Mouse (Mus musculus) midbrain, postnatal 0 days (tissue): ENCODE data around the gene Phb2. TPM values are rescaled to one million over a fixed set of nuclear protein-coding genes. Genes with fewer than 3 reads are reported as not detected.

ENCODE experiments used
- ATAC-seq: fragments of 200-750 bp; cut with Nextera tagmentation; 2 replicates; pipeline ENCODE4 v1.8.0; 2017; ENCODE audit warnings: moderate number of reproducible peaks, mild to moderate bottlenecking, moderate TSS enrichment, moderate library complexity; ENCODE audit not compliant: low FRiP score
- DNase-seq: peaks from one replicate; pipeline ENCODE4 v3.0.0-alpha.2; 2015; ENCODE audit warnings: low spot score
- H3K27ac ChIP-seq: fragments of 300-500 bp; sonication (generic); 2 replicates; pipeline ENCODE4 v1.5.1; 2014; ENCODE audit warnings: low read depth, mild to moderate bottlenecking, low read length, mixed read lengths
- H3K27me3 ChIP-seq: fragments of 300-500 bp; sonication (generic); 2 replicates; pipeline ENCODE4 v1.6.1; 2014; ENCODE audit warnings: low read length, control low read depth, mixed read lengths; ENCODE audit not compliant: insufficient read depth
- H3K36me3 ChIP-seq: fragments of 300-500 bp; sonication (generic); 2 replicates; pipeline ENCODE4 v1.6.1; 2014; ENCODE audit warnings: low read length, control low read depth, mixed read lengths; ENCODE audit not compliant: insufficient read depth
- H3K4me1 ChIP-seq: fragments of 300-500 bp; sonication (generic); 2 replicates; pipeline ENCODE4 v1.6.1; 2014; ENCODE audit warnings: mild to moderate bottlenecking, control low read depth, antibody characterized with exemption, low read length, mixed read lengths; ENCODE audit not compliant: insufficient read depth
- H3K4me2 ChIP-seq: fragments of 300-500 bp; sonication (generic); 2 replicates; pipeline ENCODE4 v1.6.1; 2014; ENCODE audit warnings: low read depth, mild to moderate bottlenecking, low read length, mixed read lengths; ENCODE audit not compliant: poor library complexity, severe bottlenecking
- H3K4me3 ChIP-seq: fragments of 300-500 bp; sonication (generic); 2 replicates; pipeline ENCODE4 v1.5.1; 2014; ENCODE audit warnings: low read depth, mild to moderate bottlenecking, low read length, moderate library complexity
- H3K9ac ChIP-seq: fragments of 300-500 bp; sonication (generic); replicated peaks from 2 replicates; pipeline ENCODE4 v1.6.1; 2014; ENCODE audit warnings: mild to moderate bottlenecking, low read length, moderate library complexity, mixed read lengths; ENCODE audit not compliant: poor library complexity, severe bottlenecking
- H3K9me3 ChIP-seq: fragments of 300-500 bp; sonication (generic); 2 replicates; pipeline ENCODE4 v1.6.1; 2016; ENCODE audit warnings: low read length, control low read depth
- CTCF ChIP-seq: IDR thresholded peaks from 2 replicates; pipeline ENCODE4 v1.5.1; 2016; ENCODE audit warnings: antibody characterized with exemption, mild to moderate bottlenecking
- WGBS: fragments of 180-500 bp; shearing (Covaris S2); extraction: QIAGEN DNeasy Blood & Tissue Kit; methylation state at CpG from one replicate; pipeline ENCODE4 v1.1.7; 2014; 5-methylcytosine and 5-hydroxymethylcytosine counted together
- polyA plus RNA-seq: library from polyadenylated mRNA; unstranded; fragments of >200 nt; fragmentation: Nextera tagmentation; extraction: Ambion mirVana; gene quantifications from 2 replicates; pipeline ENCODE4 v1.2.1, GENCODE M21; 2015
- total RNA-seq: library from RNA; depleted of rRNA; stranded (reverse); fragments of >200 nt; gene quantifications from 2 replicates; pipeline ENCODE4 v1.2.3, GENCODE M21; 2014

The Phb2 gene
- total and polyA plus RNA-seq, 2 experiments from 2014 or later: 230 to 265 TPM

- H3K27ac ChIP-seq: no peak overlapping the region
- H3K36me3 ChIP-seq: no peaks in the 10 kb centered on the region
- H3K27me3 ChIP-seq: no peaks in the 10 kb centered on the region
- H3K9me3 ChIP-seq: no peaks in the 10 kb centered on the region
- no peak overlapping the region for H3K9ac ChIP-seq
- no peak for DNase-seq
- H3K4me3 ChIP-seq: no peak overlapping the region
- no peak for ATAC-seq
- TF ChIP-seq CTCF: no peak
- H3K4me2 ChIP-seq: no peak overlapping the region
- WGBS: 87% methylated on average over 3 of the region's 3 CpGs
- peaks cover 2% of the 10 kb centered on the region; the same call in 1 of the 2 replicates for H3K4me1 ChIP-seq
Measured at GRCm38 (mm10) chr6:124734417-124734816, 22.3 kb downstream of the Phb2 start.

DNA sequence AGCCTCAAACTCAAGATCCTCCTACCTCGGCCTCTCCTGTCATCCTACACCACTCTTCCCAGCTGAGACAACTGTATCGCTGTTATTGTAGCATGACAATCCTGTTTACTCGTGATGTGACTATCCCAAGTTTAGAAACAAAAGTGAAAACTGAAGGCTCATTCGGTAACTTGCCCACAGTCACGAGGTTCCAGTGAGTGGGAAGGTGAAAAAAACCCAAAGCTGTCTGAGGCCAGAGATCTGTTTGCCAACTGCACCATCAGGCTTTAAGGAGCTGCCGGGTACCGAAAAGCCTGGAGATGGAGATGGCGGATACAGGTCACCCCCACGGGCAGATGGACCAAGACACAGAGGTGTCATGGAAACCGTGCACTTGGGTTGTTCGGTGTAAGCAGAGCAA, 24.9 kb downstream of the Phb2 start:
- 92% methylated on average over 11 of the region's 11 CpGs for WGBS
- TF ChIP-seq CTCF: no peak
- ATAC-seq: no peak

DNA sequence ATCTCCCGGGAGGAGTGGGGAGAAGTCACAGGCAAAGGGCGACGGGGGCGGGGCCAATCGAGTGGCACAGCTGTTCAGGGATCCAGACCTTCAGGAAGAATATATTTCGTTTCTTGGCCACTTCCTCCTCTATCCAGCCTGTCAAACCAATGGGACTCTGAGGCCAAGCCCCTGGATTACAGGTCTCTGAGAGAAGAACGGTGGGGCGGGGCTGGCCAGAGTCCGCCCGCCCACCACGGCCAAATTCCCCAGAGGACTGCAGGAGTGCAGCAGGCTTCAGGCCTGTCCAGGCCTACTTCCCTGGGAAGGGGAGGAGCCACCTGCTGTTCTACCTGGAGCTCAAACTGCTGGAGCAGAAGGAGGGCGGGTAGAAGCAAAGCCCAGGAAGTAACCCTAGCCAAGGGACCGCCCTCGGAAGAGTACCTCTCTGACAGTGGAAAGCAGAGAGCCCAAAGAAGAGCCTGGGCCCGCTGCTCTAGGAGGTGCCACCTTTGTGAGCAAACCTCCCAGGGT, 26.4 kb downstream of the Phb2 start, which contains the start of gene Ptpn6:
Gene Ptpn6 (minus strand): TSS at position 204 of the 513 bp plus-strand sequence.
- WGBS: 26% methylated on average over 15 of the region's 15 CpGs

More for the DNA sequence above, 24.9 kb downstream of the Phb2 start:
- Histone ChIP-seq H3K9me3 (no peaks in the 10 kb centered on the region), H3K4me3 (no peak overlapping the region), H3K4me1 (peaks cover 6% of the 10 kb centered on the region; the same call in 1 of the 2 replicates), H3K27ac (no peak overlapping the region), H3K9ac (0 out of 2 replicates have a peak overlapping the region, but pooled peaks have one; percentile 2), H3K27me3 (no peaks in the 10 kb centered on the region), H3K4me2 (no peak overlapping the region), H3K36me3 (no peaks in the 10 kb centered on the region)
- no peak for DNase-seq

DNA sequence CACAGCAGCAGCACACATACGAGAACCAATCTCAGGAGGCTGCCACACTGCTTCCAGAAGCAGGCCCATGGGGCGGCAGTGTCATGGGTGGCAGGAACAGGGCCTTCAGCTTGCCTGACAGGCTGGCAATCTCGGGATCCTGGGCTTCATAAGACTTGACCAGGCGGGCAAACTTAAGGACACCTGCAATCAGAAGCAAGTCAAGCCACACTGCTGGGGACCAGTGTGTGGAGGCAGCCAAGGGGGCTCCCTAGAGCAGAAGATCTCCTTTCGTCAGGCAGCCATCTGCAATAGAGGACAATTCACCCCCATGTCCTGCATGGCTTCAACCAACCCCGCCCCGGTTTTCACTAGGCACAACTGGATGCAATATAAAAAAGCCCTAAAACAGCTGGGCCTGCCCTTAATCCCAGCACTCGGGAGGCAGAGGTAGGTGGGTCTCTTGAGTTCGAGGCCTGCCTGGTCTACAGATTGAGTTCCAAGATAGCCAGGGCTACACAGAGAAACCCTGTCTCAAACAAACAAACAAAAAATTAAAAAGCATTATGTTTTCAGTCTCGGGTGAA, 27.2 kb downstream of the Phb2 start:
- Histone ChIP-seq H3K4me2 (no peak overlapping the region), H3K27me3 (no peaks in the 10 kb centered on the region), H3K36me3 (peaks cover 16% of the 10 kb centered on the region), H3K4me1 (peaks cover 6% of the 10 kb centered on the region; the same call in 1 of the 2 replicates), H3K9me3 (no peaks in the 10 kb centered on the region), H3K9ac (no peak overlapping the region), H3K27ac (0 out of 2 replicates have a peak overlapping the region, but pooled peaks have one; percentile 98), H3K4me3 (no peak overlapping the region)
- no peak for TF ChIP-seq CTCF
- WGBS: 88% methylated on average over 10 of the region's 10 CpGs
- ATAC-seq (no peak), DNase-seq (no peak)

More for the DNA sequence above, 26.4 kb downstream of the Phb2 start, which contains the start of gene Ptpn6:
- Histone ChIP-seq H3K4me1 (peaks cover 6% of the 10 kb centered on the region; the same call in 1 of the 2 replicates), H3K4me2 (no peak within 1 kb of the TSS), H3K9ac (0 out of 2 replicates have a peak within 1 kb of the TSS, but pooled peaks have one; percentile 3), H3K36me3 (peaks cover 12% of the 10 kb centered on the region), H3K27ac (0 out of 2 replicates have a peak within 1 kb of the TSS, but pooled peaks have one; percentile 98), H3K4me3 (no peak within 1 kb of the TSS), H3K9me3 (no peaks in the 10 kb centered on the region), H3K27me3 (no peaks in the 10 kb centered on the region)
- no peak for TF ChIP-seq CTCF
- ATAC-seq (no peak), DNase-seq (no peak)

- peak overlapping the region; percentile 91 for H3K9ac ChIP-seq
- peak; percentile 44 for ATAC-seq
- no peaks in the 10 kb centered on the region for H3K9me3 ChIP-seq
- WGBS: 1% methylated on average over 29 of the region's 29 CpGs
- H3K27ac ChIP-seq: peak overlapping the region; percentile 98
- H3K4me1 ChIP-seq: peaks cover 6% of the 10 kb centered on the region; the same call in 1 of the 2 replicates
- H3K4me2 ChIP-seq: peak overlapping the region; percentile 70
- no peaks in the 10 kb centered on the region for H3K27me3 ChIP-seq
- peak; percentile 74 for TF ChIP-seq CTCF
- peaks cover 24% of the 10 kb centered on the region for H3K36me3 ChIP-seq
- peak; percentile 77 for DNase-seq
- H3K4me3 ChIP-seq: peak overlapping the region; percentile 52
Measured at GRCm38 (mm10) chr6:124740211-124740887, 28.2 kb downstream of the Phb2 start.
